Mouse (Mus musculus) Patski (cell line): ENCODE measurements around the gene Clspn. TPM values are rescaled to one million over a fixed set of nuclear protein-coding genes. Genes with fewer than 3 reads are reported as not detected.
A peak's percentile ranks its signal among the peaks of the same experiment; 100 is the strongest.

Experiments used
- ATAC-seq: fragments of 100-300 bp; one replicate; pipeline ENCODE4 v1.8.0; 2021
- CTCF ChIA-PET: fragments of 350-600 bp; sonication (Branson Sonifier 250); formaldehyde crosslinking; loops from one replicate; lab custom pipeline; 2022; ENCODE audit warnings: inconsistent platforms; lab: Charles Lee
- POLR2A ChIA-PET: fragments of 350-600 bp; sonication (Branson Sonifier 250); formaldehyde crosslinking; loops from one replicate; lab custom pipeline; 2022; ENCODE audit warnings: antibody characterized with exemption, inconsistent platforms; lab: Charles Lee
- DNase-seq: peaks from one replicate; pipeline ENCODE4 v3.0.0-alpha.2; 2011; ENCODE audit warnings: low read depth, low spot score
- H3K27me3 ChIP-seq: fragments of 371-371 bp; one replicate; pipeline ENCODE4 v1.5.1; 2021
- CTCF ChIP-seq: fragments of 100-300 bp; IDR thresholded peaks from one replicate; pipeline ENCODE4 v1.5.1; 2021
- in situ Hi-C: fragments of 300-500 bp; cut with MboI; formaldehyde crosslinking; loops from 3 replicates; pipeline ENCODE4 v1.11.1; 2018; ENCODE audit warnings: low pct_unique_long_range_greater_than_20kb, mixed read lengths
- polyA plus RNA-seq: library from polyadenylated mRNA; unstranded; gene quantifications from one replicate; pipeline ENCODE4 v1.2.3, GENCODE M21; 2021

The Clspn gene
- polyA plus RNA-seq, 1 experiment from 2014 or later = 9.1 TPM

DNA sequence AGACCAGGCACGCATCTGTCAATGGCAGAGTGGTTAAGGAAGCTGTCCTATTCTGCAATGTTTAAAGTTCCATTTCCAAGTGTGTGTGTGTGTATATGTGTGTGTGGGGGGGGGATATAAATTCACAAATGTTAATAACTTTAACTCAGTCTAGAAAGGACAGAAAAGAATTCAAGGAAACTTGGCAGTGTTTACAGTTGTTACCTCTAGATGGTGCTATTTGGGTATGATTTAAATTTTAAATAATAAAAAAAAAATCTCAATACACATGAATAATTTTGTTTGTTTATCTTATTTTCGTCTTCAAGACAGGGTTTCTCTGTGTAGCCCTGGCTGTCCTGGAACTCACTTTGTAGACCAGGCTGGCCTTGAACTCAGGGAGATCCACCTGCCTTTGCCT, 75.2 kb downstream of the Clspn start:
- POLR2A ChIA-PET = no interaction called here
- peaks cover 11% of the 10 kb centered on the region for H3K27me3 ChIP-seq
- in situ Hi-C loops = no loop called here

DNA sequence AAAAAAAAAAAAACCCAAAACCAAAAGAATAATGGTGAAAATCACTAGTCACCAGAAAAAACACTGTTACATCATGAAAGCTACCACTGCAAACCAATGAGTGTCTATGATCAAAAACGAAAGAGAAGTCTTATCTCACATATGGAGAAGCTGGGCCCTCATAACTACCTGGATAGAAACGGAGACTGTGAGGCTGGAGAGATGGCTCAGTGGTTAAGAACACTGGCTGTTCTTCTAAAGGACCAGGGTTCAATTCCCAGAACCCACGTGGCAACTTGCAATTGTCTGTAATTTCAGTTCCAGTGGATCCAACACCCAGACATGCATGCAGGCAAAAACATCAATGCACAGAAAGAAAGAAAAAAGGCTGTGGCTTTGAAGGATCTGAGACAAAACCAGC, 75.9 kb downstream of the Clspn start:
- CTCF ChIA-PET = no interaction called here
- POLR2A ChIA-PET = no interaction called here

More for the DNA sequence above, 75.2 kb downstream of the Clspn start:
- CTCF ChIA-PET = no interaction called here
- peak; percentile 43 for TF ChIP-seq CTCF
- no peak for DNase-seq
- no peak for ATAC-seq

DNA sequence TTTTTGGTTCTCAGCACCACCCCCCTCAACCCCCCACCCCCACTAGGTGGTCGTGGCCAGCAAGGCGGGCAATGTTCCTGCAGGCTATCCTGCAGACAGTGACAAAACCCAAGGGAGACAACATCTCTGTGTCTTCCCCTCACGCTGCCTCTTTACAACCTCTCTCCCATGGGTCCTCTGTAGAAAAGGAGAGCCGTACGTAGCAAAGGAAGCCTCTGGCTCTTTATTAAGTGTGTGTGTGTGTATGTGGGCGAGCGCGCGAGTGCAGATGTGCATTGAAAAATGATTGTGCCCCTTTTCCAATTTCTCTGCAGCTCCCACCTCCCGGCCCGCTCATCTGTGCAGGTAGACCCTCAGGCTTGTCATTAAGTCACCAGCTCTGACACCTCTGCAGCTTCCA, 79.6 kb downstream of the Clspn start:
- ChIA-PET CTCF (no interaction called here), POLR2A (no interaction called here)
- peaks cover 14% of the 10 kb centered on the region for H3K27me3 ChIP-seq
- no peak for DNase-seq
- in situ Hi-C loops = no loop called here
- no peak for TF ChIP-seq CTCF
- no peak for ATAC-seq

More for the DNA sequence above, 75.9 kb downstream of the Clspn start:
- DNase-seq (no peak), ATAC-seq (no peak)
- H3K27me3 ChIP-seq = peaks cover 11% of the 10 kb centered on the region
- in situ Hi-C loops = no loop called here
- no peak for TF ChIP-seq CTCF

DNA sequence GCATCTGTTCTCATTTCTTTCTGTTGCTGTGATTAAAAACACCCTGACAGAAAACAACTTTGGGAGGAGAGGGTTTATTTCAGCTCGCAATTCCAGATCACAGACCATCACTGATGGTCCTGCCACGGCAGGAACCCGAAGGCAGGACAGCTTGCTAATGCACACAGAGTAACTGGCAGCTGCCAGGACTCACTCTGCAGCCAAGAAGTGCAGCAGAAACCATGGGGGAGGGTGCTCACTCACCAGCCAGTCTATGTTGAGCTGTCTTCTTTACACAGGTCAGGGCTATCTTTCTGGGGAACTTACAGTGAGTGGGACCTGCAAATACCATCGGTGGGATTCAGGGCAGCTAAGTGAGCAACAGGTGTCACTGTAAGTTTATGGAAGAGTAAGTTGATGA, 80.7 kb downstream of the Clspn start:
- TF ChIP-seq CTCF = no peak
- in situ Hi-C loops = no loop called here
- DNase-seq (no peak), ATAC-seq (no peak)
- H3K27me3 ChIP-seq = peaks cover 14% of the 10 kb centered on the region
- ChIA-PET CTCF (no interaction called here), POLR2A (no interaction called here)

DNA sequence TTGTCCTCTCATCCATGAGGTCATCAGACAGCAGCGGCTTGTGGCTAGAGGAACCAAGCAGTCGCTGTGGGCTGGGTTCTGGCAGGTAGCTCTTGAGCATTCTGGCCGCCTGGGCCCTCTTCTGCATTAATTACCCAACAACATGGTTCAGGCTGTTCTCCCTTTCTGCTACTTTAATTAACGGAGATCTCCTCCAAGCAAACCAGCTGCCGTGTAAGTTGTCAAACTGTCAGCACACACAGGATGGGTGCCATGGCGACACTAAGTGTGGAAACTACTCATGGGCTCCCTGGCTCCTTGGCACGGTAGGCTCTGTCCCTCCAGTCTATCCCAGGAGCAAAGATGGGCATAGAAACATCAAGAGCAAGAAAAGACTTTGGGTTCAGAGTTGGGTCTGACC, 82.6 kb downstream of the Clspn start:
- DNase-seq = no peak
- peaks cover 15% of the 10 kb centered on the region for H3K27me3 ChIP-seq
- ChIA-PET CTCF (no interaction called here), POLR2A (no interaction called here)
- no peak for TF ChIP-seq CTCF
- no peak for ATAC-seq
- in situ Hi-C loops = no loop called here

DNA sequence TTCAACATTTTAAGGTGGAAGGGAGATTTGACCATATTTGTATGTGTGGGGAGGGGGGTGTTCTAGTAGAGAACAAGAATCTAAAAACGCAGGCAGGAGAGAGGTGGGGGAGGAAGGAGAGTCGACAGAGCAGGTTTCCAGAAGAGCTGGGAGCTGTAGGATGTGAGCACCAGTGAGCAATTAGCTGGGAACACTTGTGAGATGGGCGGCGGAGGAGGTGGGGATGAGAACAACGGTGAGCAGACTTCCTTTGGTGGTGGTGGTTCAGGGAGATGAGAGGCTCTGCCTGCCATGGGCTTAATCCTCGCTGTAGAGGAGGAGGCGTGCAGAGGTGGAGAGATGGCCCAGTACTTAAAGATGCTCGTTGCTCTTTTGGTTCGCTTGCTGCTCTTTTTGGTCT, 85.2 kb downstream of the Clspn start:
- ChIA-PET POLR2A (no interaction called here), CTCF (no interaction called here)
- TF ChIP-seq CTCF = no peak
- DNase-seq = no peak
- H3K27me3 ChIP-seq = peaks cover 12% of the 10 kb centered on the region
- in situ Hi-C loops = no loop called here
- no peak for ATAC-seq

Other genes starting within 250 kb of the Clspn start
- gene Adprhl2, start 235.2 kb upstream of the Clspn start, polyA plus RNA-seq = 32.5 TPM
- gene Tekt2, start 231.2 kb upstream of the Clspn start, polyA plus RNA-seq = 0.14 TPM
- 2.3 TPM for gene Ago3, start 127.4 kb upstream of the Clspn start, polyA plus RNA-seq
- gene Ago1, start 88.4 kb upstream of the Clspn start, polyA plus RNA-seq = 23.5 TPM
- 1.6 TPM for gene Ago4, start 23.5 kb upstream of the Clspn start, polyA plus RNA-seq
- 10.7 TPM for gene 5730409E04Rik, start 52.9 kb downstream of the Clspn start, polyA plus RNA-seq
- gene Psmb2, start 120.7 kb downstream of the Clspn start, polyA plus RNA-seq = 162 TPM
- gene Tfap2e, start 179.3 kb downstream of the Clspn start, polyA plus RNA-seq = not detected
- gene Ncdn, start 196.5 kb downstream of the Clspn start, polyA plus RNA-seq = 24.0 TPM
- gene AU040320, start 196.6 kb downstream of the Clspn start, polyA plus RNA-seq = 45.6 TPM